Mouse (Mus musculus) monocyte, adult 5-6 weeks (primary cell): ENCODE data around the gene Prkcd. TPM values are rescaled to one million over a fixed set of nuclear protein-coding genes. Genes with fewer than 3 reads are reported as not detected.

ENCODE experiments used
- ATAC-seq: fragments of 153-309, 156-312 bp; replicated peaks from 2 replicates; pipeline ENCODE4 v1.8.0; 2017; ENCODE audit warnings: mild to moderate bottlenecking; ENCODE audit not compliant: low TSS enrichment, insufficient number of reproducible peaks, severe bottlenecking, poor library complexity, low FRiP score
- total RNA-seq: library from RNA; stranded (forward); fragments of 200-1000, 200-491, 200-594 nt; gene quantifications from 3 replicates; pipeline ENCODE4 v1.2.3, GENCODE M21; 2017

Prkcd gene
- total RNA-seq, 1 experiment from 2014 or later, result 725 TPM

DNA sequence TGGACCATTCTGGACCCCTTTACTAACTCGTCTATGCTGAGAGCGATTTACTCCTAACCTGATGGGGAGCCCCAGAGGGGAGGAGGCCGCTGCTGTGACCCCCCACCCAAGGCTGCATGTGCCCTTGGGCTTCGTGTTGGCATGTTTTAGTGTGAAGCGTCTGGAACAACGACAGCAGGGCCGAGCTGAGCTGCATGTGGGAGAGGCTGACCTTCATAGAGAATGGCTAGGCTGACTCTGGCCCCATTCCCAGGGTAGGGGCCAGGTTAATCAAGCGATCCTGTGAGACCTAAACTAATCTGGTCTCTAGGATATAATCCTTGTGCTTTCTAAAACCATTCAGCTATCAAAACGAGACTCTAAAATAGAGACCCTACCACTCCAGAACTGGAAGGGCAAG lies 68.3 kb downstream of the Prkcd start:
- no peak for ATAC-seq

DNA sequence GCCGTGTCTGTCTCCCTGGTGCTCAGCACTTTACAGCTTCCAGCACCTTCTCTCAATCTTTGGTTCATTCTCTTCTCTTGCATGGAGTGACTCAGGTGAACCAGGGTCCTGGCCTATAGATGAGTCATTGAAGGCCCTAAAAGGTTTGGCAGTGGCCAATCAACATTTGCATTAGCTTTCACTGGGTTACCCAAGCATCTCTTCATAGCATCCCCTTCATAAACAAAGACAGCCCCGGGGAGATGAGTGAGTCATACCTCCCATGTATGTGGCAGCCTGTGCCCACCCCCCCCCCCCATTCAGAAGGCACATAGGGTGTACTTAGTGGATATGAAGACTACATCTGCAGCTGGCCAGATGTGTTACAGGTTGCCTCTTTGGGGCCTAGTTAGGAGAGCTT lies 69.4 kb downstream of the Prkcd start:
- no peak for ATAC-seq

- ATAC-seq, result no peak
Observed at GRCm38 (mm10) chr14:30553185-30553584, 72.8 kb downstream of the Prkcd start.

GRCm38 (mm10) chr14:30551981-30552380 lies 74.0 kb downstream of the Prkcd start:
- ATAC-seq, result no peak

DNA sequence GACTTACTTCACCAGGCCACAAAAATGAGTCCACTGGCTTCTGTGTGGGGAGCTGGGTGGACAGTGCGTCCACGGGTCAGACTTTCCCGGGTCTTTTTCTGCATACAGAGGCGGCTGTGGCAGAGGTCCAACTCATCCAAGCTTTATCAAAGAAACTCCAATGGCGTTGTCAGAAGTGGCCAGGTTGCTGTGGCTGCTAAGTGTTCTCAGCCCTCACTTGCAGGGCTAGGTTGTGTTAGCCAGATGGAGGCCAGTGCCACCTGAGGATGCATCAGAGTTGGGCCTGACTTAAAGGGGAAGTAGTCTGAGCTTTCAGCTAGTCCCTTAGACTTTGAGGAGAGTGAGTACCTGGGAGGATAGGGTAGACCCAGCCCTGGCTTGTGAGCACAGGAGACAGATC lies 74.5 kb downstream of the Prkcd start:
- no peak for ATAC-seq

GRCm38 (mm10) chr14:30550232-30551070 lies 75.6 kb downstream of the Prkcd start:
- no peak for ATAC-seq

DNA sequence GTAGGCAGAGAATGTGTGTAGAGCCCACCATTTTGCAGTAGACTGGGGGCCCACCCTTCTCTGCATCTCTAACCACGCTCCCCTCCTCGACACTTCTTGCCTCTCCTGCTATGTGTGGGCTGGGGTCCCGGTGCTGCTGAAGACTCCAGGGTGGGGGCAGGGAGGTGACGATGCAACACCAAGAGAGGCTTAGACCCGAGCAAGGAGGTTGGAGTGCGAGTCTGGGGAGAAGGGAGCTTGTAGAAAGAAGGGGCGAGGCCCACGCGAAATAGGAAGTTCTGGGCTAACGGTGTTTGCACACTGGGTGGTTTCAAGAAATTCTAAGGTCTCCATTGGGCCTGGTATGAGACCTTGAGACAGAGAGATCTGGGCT lies 76.2 kb downstream of the Prkcd start:
- ATAC-seq, result peak; percentile 45; the same call in 1 of the 2 replicates

- peak; percentile 72 for ATAC-seq
Observed at GRCm38 (mm10) chr14:30548965-30549776, 76.8 kb downstream of the Prkcd start.

- ATAC-seq, result peak; percentile 12; the same call in 1 of the 2 replicates
Observed at GRCm38 (mm10) chr14:30548131-30548720, 77.8 kb downstream of the Prkcd start, which contains the start of gene Tkt. Tkt (plus strand) TSS chr14:30548359.

Other genes starting within 250 kb of the Prkcd start
- 17.9 to 41.2 TPM (median 31.6 TPM) in 3 replicates for gene Dcp1a, start 146.7 kb downstream of the Prkcd start, total RNA-seq
- gene Cacna1d, start 134.8 kb downstream of the Prkcd start, total RNA-seq, result 3.2 to 5.0 TPM (median 3.7 TPM) in 3 replicates
- 278 to 467 TPM (median 383 TPM) in 3 replicates for gene Tkt, start 77.9 kb downstream of the Prkcd start, total RNA-seq
- 14.2 to 22.2 TPM (median 16.0 TPM) in 3 replicates for gene Rft1, start 28.1 kb upstream of the Prkcd start, total RNA-seq
- gene Sfmbt1, start 88.6 kb upstream of the Prkcd start, total RNA-seq, result 2.5 to 6.9 TPM (median 6.1 TPM) in 3 replicates
- gene Tmem110, start 199.4 kb upstream of the Prkcd start, total RNA-seq, result 6.1 to 14.1 TPM (median 11.7 TPM) in 3 replicates